Mouse (Mus musculus): ENCODE results near the gene Dph3. TPM values are rescaled to one million over a fixed set of nuclear protein-coding genes. Genes with fewer than 3 reads are reported as not detected.

Dph3 gene
- 30.5 and 37.2 TPM in 2 replicates for polyA plus RNA-seq (2012)

- TF ChIP-seq GATA1 (IDR thresholded peaks at IDR 0.05; ENCODE audit: low read length): no peak
Measured at GRCm38 (mm10) chr14:32085486-32086201, at the start of gene Dph3. Gene Dph3 (minus strand): TSS chr14:32085729.

GRCm38 (mm10) chr14:32134293-32134692 is 48.8 kb upstream of the Dph3 start:
- TF ChIP-seq GATA1 (IDR thresholded peaks at IDR 0.05; ENCODE audit: low read length): peak; percentile 19

GRCm38 (mm10) chr14:32131836-32132235 is 46.3 kb upstream of the Dph3 start:
- TF ChIP-seq GATA1 (IDR thresholded peaks at IDR 0.05; ENCODE audit: low read length): peak; percentile 38

- no peak for TF ChIP-seq GATA1 (IDR thresholded peaks at IDR 0.05; ENCODE audit: low read length)
Measured at GRCm38 (mm10) chr14:32128409-32128808, 42.9 kb upstream of the Dph3 start.

- TF ChIP-seq GATA1 (IDR thresholded peaks at IDR 0.05; ENCODE audit: low read length): no peak
Measured at GRCm38 (mm10) chr14:32124261-32124660, 38.7 kb upstream of the Dph3 start.

- TF ChIP-seq GATA1 (IDR thresholded peaks at IDR 0.05; ENCODE audit: low read length): no peak
Measured at GRCm38 (mm10) chr14:32121920-32122315, 36.4 kb upstream of the Dph3 start.

GRCm38 (mm10) chr14:32120940-32121919 is 35.7 kb upstream of the Dph3 start:
- no peak for TF ChIP-seq GATA1 (IDR thresholded peaks at IDR 0.05; ENCODE audit: low read length)

GRCm38 (mm10) chr14:32106911-32107310 is 21.4 kb upstream of the Dph3 start:
- no peak for TF ChIP-seq GATA1 (IDR thresholded peaks at IDR 0.05; ENCODE audit: low read length)

GRCm38 (mm10) chr14:32105663-32106062 is 20.1 kb upstream of the Dph3 start:
- no peak for TF ChIP-seq GATA1 (IDR thresholded peaks at IDR 0.05; ENCODE audit: low read length)

- TF ChIP-seq GATA1 (IDR thresholded peaks at IDR 0.05; ENCODE audit: low read length): no peak
Measured at GRCm38 (mm10) chr14:32103556-32103955, 18.0 kb upstream of the Dph3 start.

GRCm38 (mm10) chr14:32098951-32099350 is 13.4 kb upstream of the Dph3 start:
- TF ChIP-seq GATA1 (IDR thresholded peaks at IDR 0.05; ENCODE audit: low read length): no peak

GRCm38 (mm10) chr14:32097691-32098090 is 12.2 kb upstream of the Dph3 start:
- TF ChIP-seq GATA1 (IDR thresholded peaks at IDR 0.05; ENCODE audit: low read length): no peak

GRCm38 (mm10) chr14:32096740-32097139 is 11.2 kb upstream of the Dph3 start:
- TF ChIP-seq GATA1 (IDR thresholded peaks at IDR 0.05; ENCODE audit: low read length): no peak

GRCm38 (mm10) chr14:32095646-32096045 is 10.1 kb upstream of the Dph3 start:
- no peak for TF ChIP-seq GATA1 (IDR thresholded peaks at IDR 0.05; ENCODE audit: low read length)

- TF ChIP-seq GATA1 (IDR thresholded peaks at IDR 0.05; ENCODE audit: low read length): no peak
Measured at GRCm38 (mm10) chr14:32093500-32094117, 8.1 kb upstream of the Dph3 start.

GRCm38 (mm10) chr14:32093018-32093417 is 7.5 kb upstream of the Dph3 start:
- TF ChIP-seq GATA1 (IDR thresholded peaks at IDR 0.05; ENCODE audit: low read length): no peak

Measured in G1E-ER4 (cell line).